Mouse (Mus musculus): Measurements from ENCODE around the gene Gorab. TPM values are rescaled to one million over a fixed set of nuclear protein-coding genes. Genes with fewer than 3 reads are reported as not detected.

Gorab gene
- 10 to 100 TPM in 21 of 26 experiments, 1 to 10 TPM in 5; 3.6 to 28.3 (median 11.5) TPM for total RNA-seq (2018; cell fraction: chromatin; rRNA removed)
- 1 to 10 TPM; 3.0 to 5.3 (median 4.2) TPM for total RNA-seq (2018; cell fraction: cytosol; rRNA removed)
- total RNA-seq (2018; cell fraction: nucleus; rRNA removed), result 10 to 100 TPM in 12 of 26 experiments, 1 to 10 TPM in 14; 4.9 to 14.5 (median 9.8) TPM
- 3.6 to 5.3 TPM (median 5.2 TPM) in 3 replicates for polyA plus RNA-seq (2018)

DNA sequence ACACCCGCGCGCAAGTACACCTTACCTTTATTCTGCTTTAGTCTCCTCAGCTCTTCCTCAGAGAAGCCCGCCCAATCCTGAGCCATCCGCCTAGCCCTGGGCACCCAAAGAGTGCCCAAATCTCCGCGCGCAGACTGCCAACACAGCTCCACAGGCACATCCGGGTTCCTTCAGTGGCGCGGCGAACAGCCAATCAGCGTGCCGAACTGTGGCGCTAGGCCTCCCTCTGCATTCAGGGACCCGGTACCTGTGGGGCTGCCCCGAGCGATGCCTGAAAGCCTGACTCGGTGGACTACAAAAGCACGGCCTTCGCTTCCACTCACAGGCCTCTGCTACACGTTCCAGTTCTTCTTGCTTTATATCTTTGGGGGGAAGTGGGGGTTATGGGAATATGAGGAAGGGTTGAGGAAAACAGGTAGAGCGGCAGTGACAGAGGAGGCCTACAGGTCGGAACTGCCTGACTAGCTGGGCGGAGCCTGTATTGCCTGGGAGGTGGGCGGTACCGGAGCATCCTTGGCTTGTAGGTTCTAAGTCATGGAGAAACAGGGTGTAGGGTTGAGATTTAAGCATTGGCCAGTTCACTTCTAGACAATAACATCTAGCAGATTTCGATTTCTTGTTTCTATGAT, at the start of gene Gorab:
Gorab (minus strand) TSS at position 172 of the 629 bp plus-strand sequence.
- peaks cover 55% of the 10 kb centered on the region for H3K79me2 ChIP-seq (ENCODE audit: inconsistent target)
- under 1% methylated on average over 24 of the region's 28 CpGs for WGBS (ENCODE audit: missing documents)
- H3K27ac ChIP-seq, result peak within 1 kb of the TSS; percentile 92
- no peaks in the 10 kb centered on the region for H3K36me3 ChIP-seq (ENCODE audit: inconsistent target)
- peak within 1 kb of the TSS; percentile 98 for H3K4me3 ChIP-seq (ENCODE audit: inconsistent target)

GRCm38 (mm10) chr1:163443832-163444231, 40.4 kb upstream of the Gorab start:
- Histone ChIP-seq H3K79me2 (ENCODE audit: inconsistent target) (no peaks in the 10 kb centered on the region), H3K36me3 (ENCODE audit: inconsistent target) (no peaks in the 10 kb centered on the region), H3K4me3 (ENCODE audit: inconsistent target) (no peak overlapping the region), H3K27ac (no peak overlapping the region)
- 0% methylated on average over 3 of the region's 3 CpGs for WGBS (ENCODE audit: missing documents)

GRCm38 (mm10) chr1:163439002-163439401, 35.5 kb upstream of the Gorab start:
- H3K79me2 ChIP-seq (ENCODE audit: inconsistent target), result no peaks in the 10 kb centered on the region
- 84% methylated on average over 2 of the region's 2 CpGs for whole genome bisulfite sequencing (ENCODE audit: missing documents)
- H3K27ac ChIP-seq, result no peak overlapping the region
- H3K4me3 ChIP-seq (ENCODE audit: inconsistent target), result no peak overlapping the region
- H3K36me3 ChIP-seq (ENCODE audit: inconsistent target), result no peaks in the 10 kb centered on the region

DNA sequence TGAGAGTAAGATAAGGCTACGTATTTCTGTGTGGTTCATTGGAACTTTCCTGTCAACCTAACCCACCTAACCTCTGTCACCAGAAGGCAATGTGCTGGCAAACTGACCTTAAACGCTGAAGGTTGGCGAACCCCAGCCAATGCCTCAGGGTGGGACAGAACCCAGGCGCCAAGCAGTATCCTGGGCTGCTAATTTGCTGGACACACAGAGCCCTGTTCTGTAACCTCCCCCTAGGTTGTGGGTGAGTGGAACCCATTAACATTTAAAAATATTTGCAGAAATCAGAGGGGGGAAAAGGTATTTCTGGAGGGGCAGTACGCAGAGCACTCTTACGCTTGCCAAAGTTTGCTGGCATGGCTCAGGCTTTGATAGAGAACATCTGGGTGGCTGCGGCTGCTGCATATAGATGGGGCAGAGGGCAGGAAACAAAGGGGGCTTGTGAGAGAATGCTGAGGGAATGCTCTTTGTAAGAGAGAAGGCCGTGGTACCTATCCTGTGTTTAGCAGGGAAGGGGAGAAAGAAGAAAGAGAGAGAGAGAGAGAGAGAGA, 20.1 kb upstream of the Gorab start:
- H3K4me3 ChIP-seq (ENCODE audit: inconsistent target), result no peak overlapping the region
- H3K79me2 ChIP-seq (ENCODE audit: inconsistent target), result no peaks in the 10 kb centered on the region
- 89% methylated on average over 7 of the region's 8 CpGs for WGBS (ENCODE audit: missing documents)
- H3K36me3 ChIP-seq (ENCODE audit: inconsistent target), result no peaks in the 10 kb centered on the region
- H3K27ac ChIP-seq, result no peak overlapping the region

DNA sequence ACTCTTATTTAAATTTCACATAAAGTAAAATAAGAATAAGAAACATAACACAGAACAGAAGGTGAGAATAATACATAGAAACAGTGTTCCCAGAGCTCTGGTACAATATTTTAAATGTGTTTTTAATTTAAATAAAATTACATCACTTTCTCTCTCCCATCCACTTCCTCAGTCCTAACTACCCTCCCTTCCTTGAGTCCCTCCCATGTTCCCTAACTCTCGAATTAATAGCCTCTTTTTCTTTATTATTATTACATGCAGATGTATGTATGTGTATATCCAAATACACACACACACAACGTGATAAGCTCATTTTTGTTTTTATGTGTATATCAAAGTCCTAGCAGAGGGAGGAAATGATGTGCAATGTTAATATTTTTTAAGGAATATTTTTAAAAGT, 13.7 kb upstream of the Gorab start:
- Histone ChIP-seq H3K27ac (no peak overlapping the region), H3K79me2 (ENCODE audit: inconsistent target) (no peaks in the 10 kb centered on the region), H3K36me3 (ENCODE audit: inconsistent target) (no peaks in the 10 kb centered on the region), H3K4me3 (ENCODE audit: inconsistent target) (no peak overlapping the region)
- WGBS (ENCODE audit: missing documents), result 60% methylated on average over 2 of the region's 2 CpGs

GRCm38 (mm10) chr1:163414200-163414599, 10.7 kb upstream of the Gorab start:
- no peaks in the 10 kb centered on the region for H3K36me3 ChIP-seq (ENCODE audit: inconsistent target)
- no peaks in the 10 kb centered on the region for H3K79me2 ChIP-seq (ENCODE audit: inconsistent target)
- no peak overlapping the region for H3K27ac ChIP-seq
- H3K4me3 ChIP-seq (ENCODE audit: inconsistent target), result no peak overlapping the region
- 81% methylated on average over 2 of the region's 2 CpGs for WGBS (ENCODE audit: missing documents)

DNA sequence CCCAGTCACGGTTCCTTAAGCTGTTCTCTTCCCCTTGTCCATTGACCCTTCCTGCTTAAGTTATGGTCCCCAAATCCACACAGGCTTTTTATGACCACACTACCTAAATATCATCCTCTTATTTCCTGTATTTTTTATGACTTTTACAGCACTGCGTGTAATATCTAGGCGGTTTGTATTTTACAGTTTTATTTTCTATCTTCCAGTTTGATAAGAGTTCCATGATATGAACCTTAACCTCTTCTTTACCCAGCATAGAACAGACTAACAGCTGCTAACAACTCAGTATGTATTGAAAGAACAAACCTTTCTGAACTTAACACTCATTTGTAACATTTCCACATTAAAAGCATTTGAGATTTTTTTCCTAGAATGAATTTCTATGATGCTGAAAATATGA, 2.7 kb upstream of the Gorab start:
- peaks cover 29% of the 10 kb centered on the region for H3K79me2 ChIP-seq (ENCODE audit: inconsistent target)
- no peaks in the 10 kb centered on the region for H3K36me3 ChIP-seq (ENCODE audit: inconsistent target)
- no peak overlapping the region for H3K4me3 ChIP-seq (ENCODE audit: inconsistent target)
- H3K27ac ChIP-seq, result no peak overlapping the region
- 76% methylated on average over 3 of the region's 3 CpGs for WGBS (ENCODE audit: missing documents)

GRCm38 (mm10) chr1:163391321-163391720, 12.1 kb downstream of the Gorab start:
- no peak overlapping the region for H3K4me3 ChIP-seq (ENCODE audit: inconsistent target)
- WGBS (ENCODE audit: missing documents), result 89% methylated on average over 6 of the region's 6 CpGs

DNA sequence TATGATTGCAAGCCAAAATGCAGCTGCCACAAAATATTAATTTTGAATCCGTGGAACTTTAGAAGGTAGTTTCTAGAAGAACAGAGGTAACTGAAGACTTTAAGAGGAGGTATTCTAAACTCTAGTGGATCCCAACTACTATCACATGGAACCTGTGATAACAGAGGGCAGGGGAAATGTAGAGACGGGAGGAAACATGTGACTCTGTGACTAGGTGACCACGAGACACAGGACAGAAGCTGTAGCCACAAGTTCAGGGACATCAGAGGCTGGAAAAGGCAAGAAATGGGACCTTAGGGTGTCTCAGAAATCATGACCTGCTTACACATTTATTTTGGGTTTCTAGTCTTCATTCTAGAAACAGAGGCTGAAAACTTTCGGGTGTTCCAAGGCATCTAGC, 13.4 kb downstream of the Gorab start:
- peaks cover 56% of the 10 kb centered on the region for H3K36me3 ChIP-seq (ENCODE audit: inconsistent target)
- no peak overlapping the region for H3K27ac ChIP-seq
- H3K79me2 ChIP-seq (ENCODE audit: inconsistent target), result no peaks in the 10 kb centered on the region
- 64% methylated on average over 4 of the region's 4 CpGs for whole genome bisulfite sequencing (ENCODE audit: missing documents)
- H3K4me3 ChIP-seq (ENCODE audit: inconsistent target), result no peak overlapping the region

More at GRCm38 (mm10) chr1:163391321-163391720, 12.1 kb downstream of the Gorab start:
- H3K27ac ChIP-seq, result no peak overlapping the region
- peaks cover 55% of the 10 kb centered on the region for H3K36me3 ChIP-seq (ENCODE audit: inconsistent target)
- H3K79me2 ChIP-seq (ENCODE audit: inconsistent target), result peaks cover 8% of the 10 kb centered on the region; the same call in 1 of the 2 replicates

DNA sequence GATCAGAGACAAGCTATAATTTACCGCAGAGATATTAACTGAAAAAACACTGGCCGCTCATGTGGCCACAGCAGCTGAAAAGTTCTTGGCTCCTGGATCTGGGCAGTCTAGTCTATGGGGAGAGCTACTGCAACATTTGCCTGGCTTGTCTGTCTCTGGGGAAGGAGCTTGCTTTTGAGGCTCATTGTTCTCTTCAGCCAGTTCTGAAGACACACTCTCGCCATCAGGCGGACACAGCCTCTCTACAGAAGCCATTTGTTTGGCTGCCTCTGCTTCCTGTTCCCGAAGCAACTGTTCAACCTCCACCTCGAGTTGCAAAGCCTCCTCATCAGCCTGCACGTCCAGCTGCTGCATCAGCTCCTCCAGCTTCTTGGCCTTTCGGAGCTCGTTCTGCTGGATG, 17.3 kb downstream of the Gorab start:
- Histone ChIP-seq H3K4me3 (ENCODE audit: inconsistent target) (no peak overlapping the region), H3K79me2 (ENCODE audit: inconsistent target) (no peaks in the 10 kb centered on the region), H3K27ac (no peak overlapping the region), H3K36me3 (ENCODE audit: inconsistent target) (peaks cover 20% of the 10 kb centered on the region)
- 90% methylated on average over 9 of the region's 9 CpGs for WGBS (ENCODE audit: missing documents)

DNA sequence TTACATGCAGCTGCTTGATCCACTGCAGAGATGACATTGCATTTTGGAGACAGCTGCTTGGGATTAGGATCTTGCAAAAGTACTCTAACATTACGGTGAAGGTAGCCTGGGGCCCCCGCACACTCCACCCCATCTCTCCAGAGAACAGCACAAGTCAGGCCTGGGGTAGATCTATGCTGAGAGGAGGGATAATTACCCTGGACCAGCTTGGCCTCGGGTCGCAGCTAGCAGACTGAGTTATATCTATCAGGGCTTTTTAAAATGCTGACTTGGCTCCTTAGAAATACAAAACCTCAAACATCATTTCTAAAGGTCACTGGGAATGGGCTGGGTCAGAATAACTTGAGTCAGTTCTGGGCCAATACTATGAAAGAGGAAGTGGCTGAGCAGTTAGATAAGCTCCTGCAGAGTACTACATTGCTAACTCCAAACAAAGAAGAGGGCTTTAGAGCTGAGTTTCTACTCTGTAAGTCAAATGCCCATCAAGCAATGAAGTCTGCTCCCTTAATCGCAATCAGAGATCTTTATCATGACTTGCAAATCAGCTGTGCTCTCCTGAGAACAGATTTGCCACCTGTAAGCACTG, 19.9 kb downstream of the Gorab start:
- WGBS (ENCODE audit: missing documents), result 22% methylated on average over 5 of the region's 5 CpGs
- no peak overlapping the region for H3K4me3 ChIP-seq (ENCODE audit: inconsistent target)
- H3K79me2 ChIP-seq (ENCODE audit: inconsistent target), result no peaks in the 10 kb centered on the region
- H3K27ac ChIP-seq, result peak overlapping the region; percentile 45
- peaks cover 20% of the 10 kb centered on the region for H3K36me3 ChIP-seq (ENCODE audit: inconsistent target)

DNA sequence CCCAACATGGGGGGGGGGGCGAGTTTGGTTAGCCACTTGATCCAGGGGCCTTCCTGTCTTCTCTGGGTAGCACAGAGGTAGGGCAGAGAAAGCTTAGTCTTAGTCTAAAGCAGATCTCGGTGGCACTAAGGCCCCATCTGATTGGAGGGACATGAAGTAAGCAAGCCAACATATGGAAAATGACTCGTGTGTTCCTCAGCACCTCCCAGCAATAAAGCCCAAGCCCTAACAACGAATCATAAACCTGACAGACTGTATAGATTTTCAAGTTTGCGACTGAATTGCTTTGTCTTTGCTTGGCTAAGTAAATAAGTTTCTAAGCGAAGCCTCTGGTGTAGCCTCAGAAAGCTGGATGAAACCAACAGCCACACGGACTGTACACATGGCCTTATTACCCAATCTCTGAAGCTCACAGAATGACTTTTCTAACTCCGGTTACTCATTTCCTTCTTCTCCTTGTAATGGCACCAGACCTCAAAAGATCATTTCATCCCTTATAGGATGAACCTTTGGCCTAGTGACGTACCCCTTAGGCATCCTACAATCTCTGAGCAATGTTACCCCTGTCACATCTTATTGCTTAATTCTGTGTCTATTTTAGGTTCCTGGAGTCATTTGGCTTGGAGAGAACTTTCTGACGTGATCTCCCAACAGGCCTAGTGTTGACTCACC, 21.3 kb downstream of the Gorab start:
- 65% methylated on average over 10 of the region's 10 CpGs for WGBS (ENCODE audit: missing documents)
- Histone ChIP-seq H3K27ac (peak overlapping the region; percentile 45), H3K4me3 (ENCODE audit: inconsistent target) (no peak overlapping the region), H3K79me2 (ENCODE audit: inconsistent target) (no peaks in the 10 kb centered on the region), H3K36me3 (ENCODE audit: inconsistent target) (peaks cover 19% of the 10 kb centered on the region)

GRCm38 (mm10) chr1:163380591-163380990, 22.9 kb downstream of the Gorab start:
- WGBS (ENCODE audit: missing documents), result 92% methylated on average over 1 of the region's 1 CpGs
- no peaks in the 10 kb centered on the region for H3K79me2 ChIP-seq (ENCODE audit: inconsistent target)

DNA sequence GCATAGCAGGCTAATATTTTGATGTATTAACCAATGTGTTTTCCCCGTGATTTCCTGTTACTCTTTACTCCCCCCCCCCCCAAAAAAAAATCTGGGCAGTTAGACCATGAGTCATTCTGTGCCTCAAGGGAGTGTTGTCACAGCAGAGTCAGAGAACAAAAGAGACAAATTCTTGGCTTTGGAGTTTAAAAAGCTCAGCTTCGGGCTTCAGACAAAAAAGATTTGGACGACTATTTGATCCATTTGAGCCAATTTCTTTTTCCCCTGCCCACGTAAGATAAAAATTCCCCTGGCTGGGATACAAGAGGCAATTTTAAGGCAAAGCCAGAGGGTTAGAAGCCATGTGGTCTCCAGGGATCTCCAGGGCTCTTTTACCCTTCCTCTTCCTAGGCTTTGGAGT, 23.4 kb downstream of the Gorab start:
- no peaks in the 10 kb centered on the region for H3K79me2 ChIP-seq (ENCODE audit: inconsistent target)
- H3K4me3 ChIP-seq (ENCODE audit: inconsistent target), result no peak overlapping the region
- H3K36me3 ChIP-seq (ENCODE audit: inconsistent target), result no peaks in the 10 kb centered on the region
- 72% methylated on average over 4 of the region's 4 CpGs for WGBS (ENCODE audit: missing documents)
- H3K27ac ChIP-seq, result no peak overlapping the region

More at GRCm38 (mm10) chr1:163380591-163380990, 22.9 kb downstream of the Gorab start:
- no peak overlapping the region for H3K4me3 ChIP-seq (ENCODE audit: inconsistent target)
- peaks cover 3% of the 10 kb centered on the region; the same call in 1 of the 2 replicates for H3K36me3 ChIP-seq (ENCODE audit: inconsistent target)
- no peak overlapping the region for H3K27ac ChIP-seq

Data from macrophage (primary cell).